Mouse (Mus musculus) layer of hippocampus, adult 9-10 months (tissue): ENCODE measurements around the gene Smurf2.
"Not testable (repeated sequence)": the region's sequence is repeated elsewhere in the genome, so short reads cannot be mapped to it uniquely, and the experiment has no call there.

ENCODE experiments used
- DNase-seq: peaks from one replicate; pipeline ENCODE4 v3.0.0; 2022; ENCODE audit warnings: low spot score

Smurf2 gene

DNA sequence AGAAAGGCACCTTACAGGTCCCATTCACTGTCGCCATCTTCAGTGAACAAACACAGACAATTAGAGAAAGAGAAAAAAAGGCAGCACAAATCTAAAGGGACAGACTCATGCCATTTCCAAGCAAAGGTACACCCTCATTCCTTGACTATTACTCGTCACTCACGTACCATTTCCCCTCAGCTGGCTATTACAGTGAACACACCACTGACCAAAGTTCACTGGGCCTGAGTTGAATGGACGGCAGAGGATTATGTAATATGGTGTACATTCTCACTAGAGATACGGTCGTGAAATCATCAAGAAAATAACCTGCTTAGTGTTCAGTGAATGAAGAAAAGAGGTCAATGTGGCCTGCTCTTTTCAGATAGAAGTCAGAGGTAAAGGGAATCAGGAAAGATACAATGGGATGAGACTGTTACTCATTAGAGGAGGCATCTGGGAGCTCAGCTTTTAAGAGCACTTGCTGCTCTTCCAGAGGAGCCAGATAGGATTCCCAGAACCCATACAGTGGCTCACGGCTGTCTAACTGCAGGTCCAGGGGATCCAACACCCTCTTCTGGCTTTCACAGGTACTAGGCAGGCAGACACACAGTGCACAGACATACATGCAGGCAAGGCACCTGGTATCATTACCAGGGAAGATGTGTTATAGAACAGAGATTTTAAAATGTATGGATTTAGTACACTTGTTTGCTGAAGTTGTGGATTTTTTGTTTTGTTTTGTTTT is 107.9 kb downstream of the Smurf2 start:
- DNase-seq, result no peak

DNA sequence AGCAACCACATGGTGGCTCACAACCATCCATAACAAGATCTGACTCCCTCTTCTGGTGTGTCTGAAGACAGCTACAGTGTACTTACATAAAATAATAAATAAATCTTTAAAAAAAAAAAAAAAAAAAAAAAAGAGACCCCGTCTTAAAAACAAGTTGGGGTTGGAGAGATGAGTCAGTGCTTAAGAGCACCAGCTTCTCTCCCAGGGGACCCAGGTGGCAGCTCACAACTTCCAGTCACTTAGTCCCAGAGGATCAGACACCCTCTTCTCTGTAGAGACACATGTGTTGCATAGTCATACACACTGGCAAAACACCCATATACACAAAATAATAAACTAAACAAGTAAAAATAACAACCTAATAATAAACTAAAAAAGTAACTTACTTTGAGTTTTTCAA is 113.1 kb downstream of the Smurf2 start:
- DNase-seq, result not testable (repeated sequence)

DNA sequence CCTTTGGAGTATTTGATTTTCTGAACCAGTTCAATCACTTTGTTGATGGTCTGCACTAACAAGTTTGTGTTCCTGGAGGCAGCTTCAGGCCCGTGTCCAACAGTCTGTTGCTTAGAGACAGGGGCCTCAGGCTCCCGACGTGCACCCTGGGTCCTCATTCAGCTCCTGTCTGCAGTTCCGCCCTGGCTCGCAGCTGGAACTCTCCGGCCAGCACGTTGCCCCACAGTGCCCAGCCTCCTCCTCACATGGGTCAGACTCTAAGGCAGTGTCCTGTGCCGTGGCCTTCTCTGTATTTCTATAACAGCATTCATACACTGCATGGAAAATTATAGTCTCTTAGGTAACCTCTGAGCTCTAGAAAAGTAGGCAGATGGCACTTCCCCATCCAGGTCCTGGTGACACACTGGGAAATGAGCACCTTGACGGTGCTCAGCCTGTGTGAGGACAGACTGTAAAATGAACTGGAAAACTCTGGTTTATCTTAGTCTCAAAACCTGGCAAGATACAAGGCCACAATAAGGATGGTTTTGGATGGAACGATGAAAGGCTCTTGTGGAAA is 118.4 kb downstream of the Smurf2 start:
- DNase-seq, result no peak

DNA sequence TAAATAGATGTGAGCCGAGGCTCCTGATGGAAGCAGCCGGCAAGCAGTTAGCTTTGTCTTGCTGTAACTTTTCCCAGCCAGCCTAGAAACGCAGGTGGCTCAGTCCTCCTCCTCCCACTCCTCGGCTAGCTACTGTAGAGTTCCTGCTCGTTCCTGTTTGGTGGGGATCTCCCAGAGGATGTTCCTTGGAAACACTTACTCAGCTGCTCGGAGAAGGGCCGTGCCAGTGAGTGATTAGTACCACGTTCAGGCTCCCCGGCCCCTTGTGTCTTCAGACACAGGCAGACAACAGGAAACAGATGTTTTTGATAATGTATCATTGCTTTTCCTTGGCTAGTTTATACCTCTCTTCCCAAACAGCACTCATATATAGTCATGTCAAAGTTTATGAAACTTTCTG is 124.8 kb downstream of the Smurf2 start:
- DNase-seq, result no peak

DNA sequence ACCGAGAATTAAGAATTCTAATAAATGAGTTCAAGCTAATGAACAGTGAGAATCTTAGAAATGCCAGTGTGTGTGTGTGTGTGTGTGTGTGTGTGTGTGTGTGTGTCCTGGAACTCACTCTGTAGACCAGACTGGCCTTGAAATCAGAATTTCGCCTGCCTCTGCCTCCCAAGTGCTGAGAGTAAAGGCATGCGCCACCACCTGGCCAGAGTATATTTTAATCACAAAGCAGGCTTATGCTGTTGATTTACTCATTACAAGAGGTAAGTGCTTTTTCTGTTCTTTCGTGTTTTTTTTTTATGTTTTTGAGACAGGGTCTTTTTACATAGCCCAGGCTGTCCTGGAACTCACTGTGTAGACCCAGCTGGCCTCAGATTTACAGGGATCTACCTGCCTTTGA is 126.7 kb downstream of the Smurf2 start:
- DNase-seq, result no peak

DNA sequence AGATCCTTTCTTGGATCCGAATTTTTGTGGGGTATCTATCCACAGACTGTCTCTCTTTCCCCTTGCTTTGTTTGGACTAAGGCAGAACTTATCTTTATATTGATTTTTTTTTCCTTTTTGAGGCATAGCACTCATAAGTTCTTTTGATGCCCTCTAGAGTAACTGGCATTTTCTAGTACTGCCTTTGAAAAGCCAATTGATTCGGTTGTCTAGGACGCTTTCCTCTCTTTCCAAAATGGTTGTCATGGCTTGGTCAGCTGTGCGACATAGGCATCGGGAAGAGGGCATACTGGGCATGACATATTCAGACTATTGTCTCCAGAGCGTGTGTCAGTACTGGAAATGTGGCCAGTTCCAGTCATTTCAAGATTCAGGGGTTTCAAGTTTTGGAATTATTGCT is 130.9 kb downstream of the Smurf2 start:
- no peak for DNase-seq

DNA sequence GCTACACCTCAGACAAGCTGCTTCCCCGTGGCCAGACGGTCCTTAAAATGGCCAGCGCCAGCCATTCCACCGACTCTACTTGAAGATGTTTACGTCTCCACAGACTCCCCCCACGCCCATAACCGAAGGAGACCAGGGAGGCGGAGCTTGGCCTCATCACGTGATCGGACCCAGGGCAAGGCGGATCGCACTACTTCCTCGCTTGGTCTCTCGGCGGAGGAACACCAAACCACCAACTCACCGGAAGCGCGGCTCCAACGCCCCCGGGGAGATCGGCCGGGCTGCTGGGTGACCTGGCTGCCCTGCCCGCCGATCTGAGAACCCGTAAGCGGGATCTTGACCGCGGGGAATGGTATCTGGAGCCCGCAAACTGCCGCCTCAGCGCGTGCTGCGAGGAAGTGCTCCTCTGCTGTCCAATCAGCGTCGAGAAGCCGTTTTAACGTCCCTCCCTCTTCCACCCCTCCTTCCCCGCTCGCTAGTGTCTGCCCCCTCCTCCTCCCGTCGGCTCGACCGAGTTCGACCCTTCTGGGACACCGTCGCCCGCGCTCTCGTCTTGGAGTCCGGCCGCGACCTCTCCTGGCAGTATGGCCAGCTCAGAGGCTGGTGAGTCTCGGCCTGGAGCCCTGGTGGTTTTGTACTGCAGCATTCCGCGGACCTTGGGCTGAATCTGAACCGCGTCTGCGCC is 131.6 kb downstream of the Smurf2 start, which contains the start of the genes Ddx5 and Cep95:
Gene Ddx5, minus strand, starts transcription at position 411 of the 685 bp plus-strand sequence.
Gene Cep95, plus strand, starts transcription at position 478 of the 685 bp plus-strand sequence.
- peak; percentile 100 for DNase-seq

DNA sequence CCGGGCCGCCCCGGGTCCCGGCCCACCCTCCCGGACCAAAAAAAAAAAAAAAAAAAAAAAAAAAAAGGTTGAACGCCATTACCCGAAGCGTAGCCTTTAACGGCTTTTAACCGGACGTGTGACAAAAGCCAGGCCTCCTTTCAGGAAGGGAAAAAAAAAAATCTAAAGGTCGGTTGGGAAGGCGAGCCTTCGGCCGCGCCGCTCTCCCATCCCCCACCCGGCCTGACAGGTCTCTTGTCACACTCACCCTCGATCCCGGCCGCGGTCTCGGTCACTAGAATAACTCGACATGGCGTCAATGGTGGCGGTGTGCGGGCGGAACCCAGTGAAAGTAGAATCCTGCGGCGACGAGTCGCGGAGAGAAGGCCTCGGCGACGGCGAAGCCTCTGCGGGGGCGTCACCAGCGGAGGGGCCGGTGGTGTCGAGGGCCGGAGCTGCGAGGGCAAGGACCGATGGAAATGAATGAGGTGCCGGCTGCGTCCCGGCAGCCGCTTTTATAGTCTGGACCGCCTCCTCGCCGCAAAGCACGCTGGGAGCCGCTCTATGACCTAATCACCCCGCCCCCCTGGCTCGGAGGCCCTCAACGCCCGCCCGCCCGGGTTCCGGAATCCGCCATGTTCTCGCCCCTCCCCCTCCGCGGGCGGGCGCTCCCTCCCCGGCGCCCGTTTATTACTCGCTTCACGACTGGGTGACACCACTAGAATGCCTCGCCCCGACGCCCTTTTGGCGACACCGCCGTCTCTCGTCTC is 132.3 kb downstream of the Smurf2 start:
- DNase-seq, result peak; percentile 97

DNA sequence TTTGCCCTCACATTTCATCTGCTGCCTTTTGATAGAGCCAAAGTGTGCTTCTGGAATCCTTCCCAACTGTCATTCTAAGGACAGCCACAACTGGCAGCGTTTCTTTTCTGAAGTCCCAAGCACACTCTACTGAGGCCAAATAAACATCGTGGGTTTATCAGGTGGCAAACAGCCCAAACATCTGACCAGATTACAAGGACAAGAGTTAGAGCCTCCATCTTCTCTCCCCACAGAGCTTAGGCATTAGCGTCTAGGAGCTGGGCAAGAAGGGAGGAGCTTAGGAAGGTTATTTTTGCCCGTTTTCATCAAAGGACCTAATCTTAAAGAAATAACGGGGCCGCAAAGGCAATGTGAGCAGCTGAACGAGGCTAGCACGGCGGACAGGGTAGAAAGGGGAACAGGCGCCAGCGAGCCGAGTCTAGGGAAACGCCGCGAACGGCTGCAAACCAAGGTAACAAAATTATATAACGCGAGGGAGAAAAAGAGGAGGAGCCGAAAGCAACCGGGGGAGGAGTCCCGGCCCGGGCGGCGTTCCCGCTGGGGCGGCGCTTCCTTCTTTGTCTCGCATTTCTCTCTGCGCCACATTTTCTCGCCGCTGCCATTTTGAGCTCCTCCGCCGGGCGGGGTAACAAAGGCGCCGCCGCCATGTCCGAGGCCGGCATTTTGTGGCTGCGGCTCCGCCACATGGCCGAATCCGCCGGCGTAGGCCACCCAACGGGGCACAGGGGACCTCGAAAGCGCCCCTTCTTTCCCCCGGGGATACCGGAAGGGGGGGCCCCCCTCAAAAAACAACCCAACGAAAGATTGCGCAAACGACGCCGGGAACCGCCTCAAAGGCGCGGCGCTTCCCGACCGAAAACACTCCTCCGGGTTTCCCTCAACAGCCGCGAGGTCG is 133.1 kb downstream of the Smurf2 start:
- peak; percentile 79 for DNase-seq

DNA sequence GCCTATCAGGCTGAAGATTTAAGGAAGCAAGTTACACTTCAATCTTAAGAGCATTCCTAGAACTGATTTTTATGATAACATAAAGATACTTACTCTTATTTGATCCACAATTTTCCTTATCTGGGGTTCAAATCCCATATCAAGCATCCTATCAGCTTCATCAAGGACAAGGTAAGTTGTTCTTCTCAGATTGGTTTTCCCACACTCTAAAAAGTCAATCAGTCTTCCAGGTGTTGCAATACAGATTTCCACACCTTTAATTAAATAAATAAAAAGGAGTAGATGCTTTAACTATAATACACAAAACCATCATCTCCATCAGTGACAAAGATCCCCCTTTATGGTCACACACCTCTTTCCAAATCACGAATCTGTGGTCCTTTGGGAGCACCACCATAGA is 135.5 kb downstream of the Smurf2 start:
- DNase-seq, result no peak

DNA sequence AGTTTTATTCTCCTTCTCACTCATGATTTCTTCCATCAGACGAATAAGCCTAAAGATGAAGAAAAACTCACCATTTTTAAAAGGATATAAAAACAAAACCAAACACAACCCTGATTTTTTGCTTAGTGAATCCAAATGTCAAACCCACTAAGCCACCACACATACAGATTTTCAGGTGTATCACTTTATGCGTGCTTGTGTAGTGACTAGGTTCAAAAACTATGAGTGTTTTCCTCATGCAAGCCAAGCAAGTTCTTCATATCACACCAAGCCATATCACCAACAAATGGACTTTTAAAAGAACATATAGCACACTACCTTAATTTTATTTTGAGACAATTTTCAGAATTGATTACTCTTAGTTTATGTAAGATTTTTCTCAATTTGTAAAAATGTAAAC is 136.0 kb downstream of the Smurf2 start:
- DNase-seq, result no peak

DNA sequence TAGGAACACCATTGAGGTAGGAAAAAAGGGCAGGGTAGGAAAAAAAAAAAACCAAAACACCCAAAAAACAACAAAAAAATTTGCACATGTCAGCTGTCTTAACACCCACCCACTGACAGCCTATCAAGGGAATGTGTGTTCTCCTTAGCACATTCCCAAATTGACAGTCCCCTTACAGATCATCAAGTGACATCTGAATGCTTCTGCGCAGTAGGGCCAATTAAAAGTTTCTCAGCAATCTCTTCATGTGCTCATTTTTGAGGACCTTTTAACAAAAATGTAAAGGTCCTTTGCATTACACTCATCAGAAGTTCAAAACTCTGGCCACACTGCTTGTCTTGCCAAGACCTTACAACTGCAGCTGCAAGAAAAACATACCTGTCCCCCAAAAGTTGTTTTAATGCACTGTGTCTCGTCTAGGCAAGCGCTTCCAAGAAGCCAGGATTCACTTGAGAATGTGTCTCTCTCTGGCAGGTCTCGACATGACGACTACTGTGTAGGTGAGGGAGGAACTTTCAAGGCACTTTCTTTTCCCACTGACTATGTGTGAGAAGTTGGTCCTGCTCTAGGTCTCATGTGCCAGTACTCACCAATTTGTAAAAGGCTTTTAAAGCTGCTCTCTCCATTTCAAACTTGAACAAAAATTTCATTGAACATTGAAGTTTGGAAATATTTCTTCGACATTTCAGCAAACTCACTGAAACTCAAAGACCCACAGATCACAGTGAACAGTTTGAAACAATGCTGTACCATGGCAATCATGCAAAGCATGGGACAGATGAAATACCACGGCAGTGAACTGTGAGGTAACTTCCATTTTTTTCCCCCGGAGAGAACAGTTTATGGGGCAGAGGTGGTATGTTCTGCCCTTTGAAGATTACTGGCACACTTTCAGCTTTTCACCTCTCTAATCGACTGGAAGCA is 137.4 kb downstream of the Smurf2 start:
- no peak for DNase-seq

DNA sequence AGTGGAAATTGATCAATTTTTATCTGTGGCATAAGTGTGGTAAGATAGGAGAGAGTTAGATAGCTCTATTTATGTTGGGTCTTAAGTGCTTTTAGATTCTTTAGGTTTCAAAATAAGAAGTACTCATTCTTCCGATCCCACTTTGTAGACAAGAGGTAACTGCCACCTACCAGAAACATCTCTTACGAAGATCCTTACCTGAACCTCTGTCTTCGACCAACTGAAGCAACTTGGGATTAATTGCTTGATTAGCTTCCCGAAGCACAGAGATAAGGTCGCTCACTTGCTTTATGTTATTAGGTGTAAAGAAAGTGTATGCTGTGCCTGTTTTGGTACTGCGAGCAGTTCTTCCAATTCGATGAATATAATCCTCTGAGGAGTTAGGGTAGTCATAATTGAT is 138.2 kb downstream of the Smurf2 start:
- DNase-seq, result not testable (repeated sequence)

DNA sequence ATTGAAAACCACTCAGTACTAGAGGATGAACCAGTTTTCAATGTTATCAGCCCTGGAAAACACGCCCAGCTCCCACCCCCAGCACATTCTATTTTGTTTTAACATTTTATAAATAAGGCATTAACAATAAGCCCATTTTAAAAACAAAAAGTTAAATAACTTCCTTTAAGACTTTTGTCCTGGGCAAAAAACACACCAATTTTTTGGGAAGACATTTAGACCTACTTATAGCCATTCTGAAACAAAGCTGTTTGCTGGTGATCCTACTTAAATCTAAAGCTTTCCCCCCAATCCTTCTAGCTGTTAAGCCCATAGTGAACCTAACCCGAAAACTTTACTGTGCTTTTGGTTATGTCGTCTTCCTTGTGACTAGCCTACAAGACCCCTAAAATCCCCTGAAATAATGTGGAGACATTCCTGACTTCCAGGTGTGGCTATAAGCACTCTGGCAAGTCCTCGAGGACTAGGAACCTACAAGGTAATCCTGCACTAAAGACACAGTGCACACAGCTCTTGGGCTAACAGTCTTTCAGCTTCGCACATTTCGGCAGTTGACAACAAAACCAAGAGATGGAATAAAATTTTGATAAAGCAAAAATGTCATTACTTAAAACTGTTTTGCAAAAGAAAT is 139.8 kb downstream of the Smurf2 start:
- DNase-seq, result no peak

DNA sequence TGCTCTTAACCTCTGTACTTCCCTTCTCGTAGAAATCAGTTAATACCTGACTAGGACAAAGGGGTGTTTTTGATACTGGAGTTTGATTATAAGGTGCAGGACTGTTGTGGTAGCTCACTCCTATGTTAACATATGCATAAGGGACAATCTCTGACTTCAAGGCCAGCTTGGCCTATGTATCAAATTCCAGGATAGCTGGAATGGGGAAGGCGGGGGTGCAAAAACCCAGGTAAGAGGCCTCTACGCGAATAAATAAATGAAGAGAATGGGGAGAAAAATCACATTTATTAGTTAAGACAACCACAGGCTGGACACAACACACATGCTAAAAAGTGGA is 140.5 kb downstream of the Smurf2 start:
- DNase-seq, result no peak

DNA sequence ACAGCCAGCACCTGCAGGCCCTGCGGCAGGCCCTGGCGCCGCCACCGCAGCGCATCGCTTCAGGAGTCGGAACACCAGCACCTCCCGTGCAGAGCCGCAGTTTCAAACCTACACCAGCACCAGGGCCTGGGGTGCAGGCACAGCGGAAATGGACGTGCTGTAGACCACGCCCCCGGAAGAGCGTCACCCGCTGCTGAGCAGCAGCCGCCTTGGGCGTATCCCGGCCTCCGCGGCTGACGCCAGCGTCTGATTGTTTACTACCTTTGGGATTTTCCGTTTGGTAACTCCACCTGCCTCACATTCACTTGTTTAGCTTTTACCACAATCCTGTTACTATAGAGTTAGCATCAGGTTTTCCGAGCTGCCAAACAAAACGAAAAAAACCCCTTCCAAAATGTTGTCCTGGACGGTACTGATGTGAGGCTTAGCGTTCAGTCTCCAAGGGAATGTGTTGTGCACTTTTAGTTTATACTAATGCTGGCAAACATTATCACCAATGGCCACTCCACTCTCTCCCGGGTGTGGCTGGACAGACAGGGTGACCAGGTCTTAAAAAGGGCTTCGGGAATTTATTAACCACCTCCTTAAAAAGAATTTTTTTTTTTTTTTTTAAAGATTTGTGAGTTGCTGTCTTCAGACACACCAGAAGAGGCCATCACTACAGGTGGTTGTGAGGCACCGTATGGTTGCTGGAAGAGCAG is 141.0 kb downstream of the Smurf2 start, which contains the start of gene Polg2:
Gene Polg2, minus strand, starts transcription at position 150 of the 701 bp plus-strand sequence.
- DNase-seq, result peak; percentile 75

DNA sequence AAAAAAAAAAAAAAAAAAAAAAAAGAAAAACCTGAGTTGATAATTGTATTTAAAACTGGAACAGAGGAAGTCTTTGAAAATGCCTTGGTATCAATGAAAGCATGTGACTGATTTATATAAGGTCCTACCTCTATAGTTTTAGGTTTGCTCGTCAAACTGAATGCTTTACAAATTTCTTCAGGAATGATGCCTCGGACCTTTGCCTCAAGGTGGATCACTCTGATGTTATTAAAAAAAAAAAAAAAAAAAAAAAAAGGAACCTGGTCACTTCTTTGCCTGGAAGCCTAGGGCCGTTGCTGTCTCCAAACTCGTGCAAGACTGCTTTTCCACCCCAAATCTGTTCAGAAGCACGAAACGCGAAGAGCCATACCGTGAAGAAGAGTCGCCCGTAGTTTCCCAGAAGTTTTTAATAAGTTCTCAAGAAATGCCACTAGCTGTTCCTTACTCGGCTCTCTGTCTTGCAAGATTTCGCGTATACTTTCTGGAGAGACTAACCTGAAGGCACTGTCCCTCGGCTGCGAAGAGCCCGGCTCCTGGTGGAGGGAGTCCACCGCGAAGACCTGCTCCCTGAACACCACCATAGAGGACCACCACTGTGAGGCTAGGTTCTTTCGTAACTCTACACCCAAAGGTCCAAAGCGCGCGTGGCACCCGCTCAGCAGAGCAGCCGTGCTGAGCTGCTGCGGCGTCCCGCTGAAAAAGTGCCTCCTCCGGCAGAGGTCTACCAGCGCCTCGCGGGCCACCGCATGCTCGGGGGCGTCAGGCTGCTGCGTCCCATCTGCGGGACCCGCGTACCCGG is 141.7 kb downstream of the Smurf2 start:
- no peak for DNase-seq

DNA sequence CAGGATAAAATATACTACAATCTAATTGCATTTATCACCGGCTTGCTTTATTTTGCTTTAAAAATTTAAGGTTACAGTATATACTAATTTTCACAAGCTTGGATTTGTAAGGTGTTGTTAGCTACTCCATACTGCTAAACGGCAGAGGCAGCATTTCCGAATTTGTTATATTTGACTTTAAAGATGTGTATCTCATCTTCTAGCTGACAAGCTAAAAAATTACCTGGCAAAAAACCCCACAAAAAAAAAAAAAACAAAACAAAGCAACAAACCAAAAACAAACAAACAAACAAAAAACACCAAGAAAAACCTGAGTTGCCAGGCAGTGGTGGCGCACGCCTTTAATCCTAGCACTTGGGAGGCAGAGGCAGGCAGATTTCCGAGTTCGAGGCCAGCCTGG is 142.4 kb downstream of the Smurf2 start:
- no peak for DNase-seq
